Mouse (Mus musculus) megakaryocyte progenitor cell, adult 5-6 weeks (primary cell): ENCODE measurements at regions not wholly inside any gene's neighbourhood (a gene's known extent, or its start where the extent isn't known, plus 50 kb on each side); places are given as distances from the start of the nearest gene placed in this dataset.

Experiments
- ATAC-seq: replicated peaks from 2 replicates; pipeline ENCODE4 v1.8.0; 2016; ENCODE audit warnings: mild to moderate bottlenecking, moderate TSS enrichment, inconsistent platforms; ENCODE audit not compliant: poor library complexity

GRCm38 (mm10) chr2:174178801-174179200 lies 68.7 kb downstream of the Npepl1 start:
- no peak for ATAC-seq

DNA sequence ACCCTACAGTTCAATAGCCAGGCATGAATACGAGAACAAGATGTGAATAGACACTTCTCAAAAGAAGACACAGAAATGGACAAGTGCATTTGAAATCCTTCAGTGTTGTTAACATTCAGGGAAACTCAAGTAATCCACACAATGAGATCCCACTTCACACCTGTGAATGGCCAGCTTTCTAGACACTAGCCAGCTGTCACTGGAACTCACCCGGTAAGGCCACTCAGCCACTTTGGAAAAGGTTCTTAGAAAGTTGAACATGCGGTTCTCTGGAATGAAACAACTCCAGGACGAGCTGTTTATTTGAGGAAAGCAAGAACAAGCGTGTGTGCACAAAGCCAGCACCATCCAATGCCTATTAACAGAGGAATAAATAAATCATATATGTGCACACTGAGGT lies 74.6 kb downstream of the Npepl1 start:
- ATAC-seq, result no peak

DNA sequence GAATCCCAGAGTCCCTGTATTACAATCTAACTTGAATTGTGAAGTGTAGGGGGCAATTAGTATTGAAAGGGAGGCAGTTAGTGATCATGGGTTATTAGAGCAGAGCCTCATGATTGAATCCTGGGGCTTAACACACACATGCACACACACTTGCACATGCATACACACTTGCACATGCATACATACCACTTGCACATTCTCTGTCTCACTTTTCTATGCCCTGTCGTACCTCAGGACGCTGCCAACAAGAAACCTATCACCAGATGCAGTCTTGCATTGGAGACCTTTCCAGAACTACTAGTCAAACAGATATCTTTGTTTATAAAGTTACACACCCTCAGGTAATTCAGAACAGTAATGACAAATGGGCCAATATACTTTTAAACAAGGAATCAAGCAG lies 80.9 kb downstream of the Npepl1 start:
- ATAC-seq, result no peak

DNA sequence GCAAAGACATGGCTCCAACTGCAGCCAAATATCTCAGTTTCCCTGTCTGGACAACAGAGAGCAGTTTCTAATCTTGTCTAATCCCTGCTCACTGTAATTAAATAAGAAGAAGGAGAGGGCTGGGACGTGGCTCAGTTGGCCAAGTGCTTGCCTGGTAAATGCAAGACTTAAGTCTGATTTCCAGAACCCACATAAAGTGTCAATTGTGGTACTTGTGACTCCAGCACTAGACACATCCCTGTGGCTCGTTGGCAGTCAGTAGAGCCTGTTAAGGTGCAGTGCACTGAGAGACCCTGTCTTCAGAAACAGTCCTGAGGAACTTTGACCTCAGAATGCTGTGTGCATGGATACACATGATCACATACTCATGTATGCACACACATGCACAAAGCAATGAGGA lies 81.4 kb downstream of the Npepl1 start:
- no peak for ATAC-seq

GRCm38 (mm10) chr2:174192026-174192425 lies 81.9 kb downstream of the Npepl1 start:
- no peak for ATAC-seq

DNA sequence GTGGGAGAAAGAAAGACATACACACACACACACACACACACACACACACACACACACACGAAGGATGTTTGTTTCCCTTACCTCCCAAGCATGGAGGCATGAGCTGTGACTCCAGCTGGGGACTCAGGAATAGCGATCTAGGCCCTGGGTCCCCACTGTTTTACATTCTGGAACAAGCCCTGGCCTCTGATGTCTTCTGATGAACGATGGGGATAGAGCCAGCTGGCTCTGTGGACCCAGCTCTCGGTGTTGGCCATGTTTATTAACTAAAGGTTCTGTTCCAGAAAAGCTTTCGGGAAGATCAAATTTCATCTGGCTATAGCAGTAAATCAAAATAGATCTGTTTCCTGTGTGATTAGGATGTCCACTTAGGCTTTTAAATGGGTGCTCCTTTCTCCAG lies 83.4 kb downstream of the Npepl1 start:
- ATAC-seq, result no peak

DNA sequence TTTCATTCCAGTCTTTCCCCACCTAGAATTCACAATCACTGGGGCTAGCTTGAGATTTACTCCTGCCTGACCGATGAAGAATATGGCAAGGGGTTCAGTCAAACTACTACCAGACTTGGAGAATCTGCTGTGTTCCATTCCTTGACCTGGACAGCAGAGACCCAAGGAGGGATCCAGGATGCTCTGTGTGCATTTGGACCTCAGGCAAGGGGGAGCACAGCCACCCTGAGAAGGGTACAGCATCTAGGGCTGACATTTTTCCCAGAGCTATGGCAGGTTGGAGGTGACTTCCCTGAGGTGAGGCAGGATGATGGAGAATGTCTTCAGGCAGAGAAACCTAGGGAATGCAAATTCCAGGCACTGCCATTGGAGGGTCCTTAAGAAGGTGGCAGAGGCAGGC lies 85.5 kb downstream of the Npepl1 start:
- ATAC-seq, result no peak

DNA sequence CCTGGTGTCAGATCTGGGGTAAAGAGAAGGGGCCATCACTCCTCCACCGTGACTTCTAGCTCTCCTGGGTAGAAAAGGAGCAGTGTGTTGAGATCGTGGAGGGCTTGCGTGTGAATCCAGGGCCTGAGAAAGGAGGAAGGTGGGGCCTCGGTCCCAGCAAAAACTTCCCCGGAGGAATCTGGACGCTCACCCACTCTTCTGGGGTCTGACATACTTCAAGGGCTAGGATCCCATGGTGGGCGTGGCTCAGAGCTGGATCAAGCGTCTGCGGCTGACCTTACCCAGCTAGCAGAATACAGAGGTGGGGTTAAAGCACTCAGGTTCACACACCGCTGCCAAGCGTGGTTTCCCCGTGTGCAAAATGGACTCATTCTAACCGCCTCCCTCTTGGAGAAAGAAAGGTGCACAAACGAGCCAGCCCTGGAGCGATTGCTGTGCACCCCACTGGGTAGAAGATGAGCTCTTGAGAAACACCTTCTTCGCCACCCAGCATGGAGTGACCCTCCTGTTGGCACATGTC lies 86.6 kb downstream of the Npepl1 start:
- ATAC-seq, result no peak

GRCm38 (mm10) chr2:174197306-174197945 lies 86.7 kb upstream of the Gnas start:
- no peak for ATAC-seq

GRCm38 (mm10) chr2:174198406-174198971 lies 85.6 kb upstream of the Gnas start:
- peak; percentile 85 for ATAC-seq

GRCm38 (mm10) chr2:174199961-174200862 lies 83.9 kb upstream of the Gnas start:
- no peak for ATAC-seq

DNA sequence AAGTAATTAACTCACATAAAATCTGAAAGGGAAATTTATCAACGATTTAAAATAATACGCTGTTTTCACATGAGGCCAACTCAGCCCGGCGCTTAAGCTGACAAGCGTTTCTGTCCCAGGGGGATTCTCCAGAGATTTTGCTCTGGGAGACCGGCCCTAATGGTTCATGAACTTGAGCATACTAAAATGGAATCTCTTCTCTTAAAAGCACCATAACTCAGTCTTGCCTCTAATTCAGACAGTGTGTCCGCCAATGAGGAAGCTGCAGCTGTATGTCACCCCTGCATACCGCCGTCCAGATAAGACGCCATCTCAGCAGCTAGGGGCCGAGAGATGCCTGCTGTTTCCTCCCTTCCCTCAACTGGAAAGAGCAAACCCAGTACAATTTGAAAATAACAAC lies 80.7 kb upstream of the Gnas start:
- no peak for ATAC-seq

GRCm38 (mm10) chr2:174211681-174212080 lies 72.4 kb upstream of the Gnas start:
- no peak for ATAC-seq

GRCm38 (mm10) chr2:174226660-174227059 lies 57.5 kb upstream of the Gnas start:
- no peak for ATAC-seq
